Comparison of ENCODE assay signal across 8 mouse cellular contexts in genomic region chr4:119917502-119917901, GRCm38 (mm10).
DNase-seq lines count a peak whose midpoint lies in the region; ATAC-seq and TF ChIP-seq lines count a peak whose summit lies in the region.

No protein-coding gene starts in this region.

- no peak overlapping the region for H3K9ac ChIP-seq in hindbrain, embryonic 12.5 days
- no peak overlapping the region for H3K9ac ChIP-seq in hindbrain, embryonic 14.5 days

- ATAC-seq in hindbrain, embryonic 12.5 days (ENCODE audit: low FRiP score): no peak
- no peak for ATAC-seq in hindbrain, embryonic 14.5 days (ENCODE audit: low FRiP score)

- TF ChIP-seq CTCF in thymus, adult 2 months (IDR thresholded peaks at IDR 0.05; ENCODE audit: borderline replicate concordance, control insufficient read depth, extremely low read depth, insufficient read depth, low read length, poor library complexity): no peak

- no peak overlapping the region for H3K4me3 ChIP-seq in hindbrain, embryonic 10.5 days
- no peak overlapping the region for H3K4me3 ChIP-seq in hindbrain, embryonic 12.5 days
- H3K4me3 ChIP-seq in thymus, adult 2 months (ENCODE audit: control insufficient read depth, insufficient read depth, low read length): no peak overlapping the region
- no peak overlapping the region for H3K4me3 ChIP-seq in hindbrain, embryonic 14.5 days (replicated peaks; ENCODE audit: low read length)

- 78% methylated on average over 7 of the region's 7 CpGs for WGBS in hindbrain, embryonic 10.5 days
- 82% methylated on average over 7 of the region's 7 CpGs for WGBS in hindbrain, embryonic 12.5 days
- 87% methylated on average over 7 of the region's 7 CpGs for whole genome bisulfite sequencing in thymus, adult 2 months
- 72% methylated on average over 7 of the region's 7 CpGs for WGBS in hindbrain, embryonic 14.5 days

- peaks cover 6% of the 10 kb centered on the region; the same call in 1 of the 2 replicates for H3K4me1 ChIP-seq in hindbrain, embryonic 10.5 days (replicated peaks)
- H3K4me1 ChIP-seq in hindbrain, embryonic 12.5 days: no peaks in the 10 kb centered on the region
- H3K4me1 ChIP-seq in thymus, adult 2 months (replicated peaks; ENCODE audit: control insufficient read depth, insufficient read depth, low read length): peaks cover 4% of the 10 kb centered on the region; the same call in 1 of the 2 replicates
- H3K4me1 ChIP-seq in hindbrain, embryonic 14.5 days (replicated peaks; ENCODE audit: control insufficient read depth, insufficient read depth, low read length): no peaks in the 10 kb centered on the region

- no peaks in the 10 kb centered on the region for H3K9me3 ChIP-seq in hindbrain, embryonic 10.5 days
- no peaks in the 10 kb centered on the region for H3K9me3 ChIP-seq in hindbrain, embryonic 12.5 days (replicated peaks)
- no peaks in the 10 kb centered on the region for H3K9me3 ChIP-seq in hindbrain, embryonic 14.5 days (ENCODE audit: control insufficient read depth, low read length)

- TF ChIP-seq POLR2A in thymus, adult 2 months (IDR thresholded peaks at IDR 0.05; ENCODE audit: control insufficient read depth, extremely low read depth, insufficient read depth, low read length, poor library complexity): no peak

- peak; percentile 29 for DNase-seq in hindbrain, embryonic 10.5 days (ENCODE audit: low spot score)
- DNase-seq in thymus, adult 2 months: peak; percentile 68
- DNase-seq in thymus, adult 18-20 months: no peak
- DNase-seq in induced T-regulatory cell, adult 2 months (ENCODE audit: low read depth): peak; percentile 64
- peak; percentile 61 for DNase-seq in thymus, postnatal 25 days
- DNase-seq in hindbrain, embryonic 14.5 days (ENCODE audit: low spot score): no peak
- no peak for DNase-seq in urinary bladder, postnatal 25 days (ENCODE audit: low spot score)

- no peaks in the 10 kb centered on the region for H3K36me3 ChIP-seq in hindbrain, embryonic 10.5 days
- H3K36me3 ChIP-seq in hindbrain, embryonic 12.5 days: no peaks in the 10 kb centered on the region
- no peaks in the 10 kb centered on the region for H3K36me3 ChIP-seq in thymus, adult 2 months (ENCODE audit: control insufficient read depth, insufficient read depth, low read length)
- no peaks in the 10 kb centered on the region for H3K36me3 ChIP-seq in hindbrain, embryonic 14.5 days (replicated peaks; ENCODE audit: control insufficient read depth, insufficient read depth)

- no peak overlapping the region for H3K4me2 ChIP-seq in hindbrain, embryonic 12.5 days (replicated peaks)
- H3K4me2 ChIP-seq in hindbrain, embryonic 14.5 days (replicated peaks): no peak overlapping the region

- no peak overlapping the region for H3K27ac ChIP-seq in hindbrain, embryonic 10.5 days
- H3K27ac ChIP-seq in hindbrain, embryonic 12.5 days: no peak overlapping the region
- H3K27ac ChIP-seq in thymus, adult 2 months (ENCODE audit: control insufficient read depth, insufficient read depth, low read length): no peak overlapping the region
- H3K27ac ChIP-seq in hindbrain, embryonic 14.5 days: no peak overlapping the region

- no peaks in the 10 kb centered on the region for H3K27me3 ChIP-seq in hindbrain, embryonic 10.5 days (ENCODE audit: insufficient read depth, poor library complexity, severe bottlenecking)
- no peaks in the 10 kb centered on the region for H3K27me3 ChIP-seq in hindbrain, embryonic 12.5 days
- no peaks in the 10 kb centered on the region for H3K27me3 ChIP-seq in thymus, adult 2 months (ENCODE audit: control insufficient read depth, insufficient read depth, low read length)
- H3K27me3 ChIP-seq in hindbrain, embryonic 14.5 days (ENCODE audit: control insufficient read depth, insufficient read depth, low read length): no peaks in the 10 kb centered on the region

Comparison
In these comparisons a context has a peak if more than half of its experiments do, and no peak if none do; other contexts are left out.
1. DNase-seq: peak in hindbrain, embryonic 10.5 days (single experiment), thymus, adult 2 months (single experiment), induced T-regulatory cell, adult 2 months (single experiment) and thymus, postnatal 25 days (single experiment); none in thymus, adult 18-20 months (0 of 2), hindbrain, embryonic 14.5 days (single experiment) and urinary bladder, postnatal 25 days (single experiment).